Mouse (Mus musculus) layer of hippocampus, postnatal 10 days (tissue): ENCODE measurements around the gene Mn1. TPM values are rescaled to one million over a fixed set of nuclear protein-coding genes. Genes with fewer than 3 reads are reported as not detected.

Source experiments
- DNase-seq, 2 experiments: peaks; one replicate each; pipeline ENCODE4 v3.0.0; 2021; ENCODE audit warnings: low spot score in 2 of 2
- long read RNA-seq: library from polyadenylated mRNA; stranded (forward); transcript quantifications from one replicate; pipeline ENCODE4 v2.0.0, GENCODE M21; 2023
- total RNA-seq, 2 experiments: library from RNA; stranded (reverse); gene quantifications; 2 replicates each; pipeline ENCODE4 v1.2.3; 2021

Gene Mn1
- 10 to 100 TPM; 33.7 to 36.8 TPM for total RNA-seq
- long read RNA-seq, full-length matches to known transcripts = 1 of 3 reads
- long read RNA-seq, partial matches to known transcripts = 0 of 3 reads
- long read RNA-seq, other reads (novel, unspliced or antisense) = 2 of 3 reads

DNA sequence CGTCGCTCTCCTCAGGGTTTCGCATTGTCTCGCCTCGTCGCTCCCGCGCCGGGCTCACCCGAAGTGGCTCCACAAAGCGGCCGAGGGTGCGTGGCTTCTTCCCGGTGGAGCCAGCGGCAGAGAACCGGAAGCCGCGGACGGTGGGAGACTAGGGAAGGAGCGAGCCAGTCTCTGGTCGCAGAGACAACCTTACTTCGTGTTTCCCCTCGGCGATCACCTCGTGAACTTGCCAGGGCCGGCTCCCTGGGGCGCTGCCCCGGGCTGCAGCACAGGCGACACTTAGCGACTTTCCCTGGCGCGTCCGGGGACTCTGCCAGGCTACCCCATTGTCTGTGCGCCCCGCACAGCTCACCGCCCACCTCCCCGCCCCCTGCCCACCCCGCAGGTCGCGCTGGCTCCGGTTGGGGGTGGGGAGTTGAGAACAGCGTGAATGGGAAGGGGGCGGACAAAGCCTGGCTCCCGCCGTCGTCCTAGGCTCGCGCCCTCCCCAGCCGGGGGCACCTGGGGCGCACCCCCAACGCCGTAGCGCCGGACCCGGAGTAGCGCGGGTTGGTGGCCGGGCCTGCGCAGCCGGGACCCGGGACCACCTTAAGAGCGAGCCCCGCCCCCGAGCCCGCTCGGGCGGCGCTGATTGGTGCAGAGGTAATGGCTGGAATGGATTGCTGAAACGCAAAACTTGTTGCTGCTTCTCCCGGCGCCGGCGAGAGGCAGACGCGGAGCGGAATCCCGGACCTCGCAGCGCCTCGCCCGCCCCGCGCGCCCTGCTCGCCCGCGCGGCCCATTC, at the start of gene Mn1:
Mn1 (plus strand) TSS at position 772 of the 784 bp plus-strand sequence.
- DNase-seq = peak; percentile 87 to 92

DNA sequence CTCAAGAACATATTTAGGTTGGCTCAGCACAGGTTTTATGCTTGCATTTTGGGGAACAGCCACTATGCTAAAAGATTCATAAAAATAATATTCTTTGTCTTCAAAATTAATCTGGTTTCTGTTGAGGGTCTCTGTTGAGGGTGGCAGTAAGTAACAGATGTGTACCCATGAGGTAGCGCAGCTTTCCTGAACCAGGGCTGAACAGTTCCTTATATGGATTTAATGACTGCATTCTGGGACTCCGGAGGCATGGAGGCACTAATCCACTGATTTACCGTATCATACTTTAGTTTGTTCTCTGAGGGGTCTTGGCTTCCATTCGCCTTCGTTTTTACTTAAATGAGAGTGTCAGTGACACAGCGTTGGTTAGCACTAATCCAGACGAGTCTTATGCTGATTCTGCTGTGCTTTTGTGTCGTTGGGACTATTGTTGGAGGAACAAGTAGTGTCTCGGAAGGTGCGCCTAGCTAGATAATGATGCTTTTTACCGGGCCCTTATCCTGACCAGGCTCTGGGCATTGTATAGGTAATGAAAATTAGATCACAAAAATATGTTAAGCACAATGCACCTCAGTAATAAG, 49.1 kb upstream of the Mn1 start:
- no peak for DNase-seq

DNA sequence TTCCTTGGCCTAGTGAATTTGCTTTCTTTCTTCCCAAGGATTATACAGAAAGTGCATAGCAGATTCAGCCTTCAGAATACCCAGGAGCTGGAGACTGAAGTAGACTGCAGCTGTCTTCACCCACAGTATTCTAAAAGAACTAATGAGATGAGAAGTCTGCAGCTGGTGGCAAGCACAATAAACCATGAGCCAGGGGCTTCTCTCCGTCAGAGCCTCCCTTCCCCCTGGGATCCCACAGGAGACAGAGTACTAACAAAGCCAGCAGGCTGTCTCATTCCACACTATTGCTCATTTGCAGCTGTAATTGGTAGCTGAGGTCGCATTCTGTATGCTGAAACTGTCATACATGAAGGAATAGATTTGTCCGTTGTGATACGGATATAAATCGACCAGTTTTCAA, 48.6 kb upstream of the Mn1 start:
- no peak for DNase-seq

DNA sequence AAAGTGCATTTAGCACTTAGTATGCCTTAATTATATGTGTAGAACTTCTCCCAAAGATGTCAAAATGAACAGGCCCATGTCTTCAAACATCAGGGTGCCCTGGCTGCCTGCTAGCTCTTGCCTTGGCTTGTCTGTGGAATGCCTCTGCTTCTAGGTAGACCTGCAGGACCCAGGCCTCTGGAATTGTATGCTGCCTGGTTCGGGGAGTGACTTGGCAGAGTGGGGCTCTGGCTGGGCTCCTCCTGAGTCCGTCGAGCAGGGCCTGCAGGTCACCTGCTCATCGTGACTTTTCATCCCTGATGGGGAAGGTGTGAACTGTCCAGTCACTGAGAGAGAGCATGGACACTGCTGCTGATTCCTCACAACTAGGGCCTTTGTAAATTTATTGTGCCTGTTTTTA, 41.5 kb upstream of the Mn1 start:
- DNase-seq = no peak

DNA sequence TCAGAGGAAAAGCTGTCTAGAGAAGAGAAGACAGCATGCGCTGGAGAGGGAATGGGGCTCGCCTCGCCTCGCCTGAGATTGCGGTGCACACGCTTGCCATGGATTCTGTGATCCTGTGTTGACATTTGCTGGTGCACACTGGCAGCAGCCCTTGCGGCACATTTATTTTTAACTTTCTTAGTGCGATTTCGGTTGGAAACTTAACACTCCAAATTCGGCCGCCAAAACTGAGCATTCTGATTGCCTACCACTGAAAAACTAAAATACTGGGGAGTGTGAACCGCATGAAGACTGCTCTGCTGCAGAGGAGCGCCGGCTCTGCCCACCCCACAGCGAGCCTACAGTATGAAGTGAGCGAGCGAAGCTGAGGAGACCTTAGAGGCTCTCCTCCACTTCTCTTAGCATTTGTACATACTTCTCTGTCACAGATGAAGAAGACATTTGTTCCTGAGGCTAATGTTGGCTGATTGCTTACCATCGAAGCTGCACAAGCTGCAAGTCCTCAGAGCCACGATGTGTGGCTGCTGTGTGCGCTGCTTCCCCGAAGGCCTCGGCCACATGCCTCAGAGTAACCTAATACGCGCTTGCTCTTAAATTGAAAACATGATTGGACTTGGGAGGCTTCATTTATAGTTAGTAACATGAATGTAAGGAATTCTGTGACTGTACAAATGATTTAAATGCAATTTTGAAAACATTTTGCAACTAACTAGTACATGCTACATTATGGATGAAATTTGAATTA, 40.7 kb upstream of the Mn1 start:
- DNase-seq = no peak

DNA sequence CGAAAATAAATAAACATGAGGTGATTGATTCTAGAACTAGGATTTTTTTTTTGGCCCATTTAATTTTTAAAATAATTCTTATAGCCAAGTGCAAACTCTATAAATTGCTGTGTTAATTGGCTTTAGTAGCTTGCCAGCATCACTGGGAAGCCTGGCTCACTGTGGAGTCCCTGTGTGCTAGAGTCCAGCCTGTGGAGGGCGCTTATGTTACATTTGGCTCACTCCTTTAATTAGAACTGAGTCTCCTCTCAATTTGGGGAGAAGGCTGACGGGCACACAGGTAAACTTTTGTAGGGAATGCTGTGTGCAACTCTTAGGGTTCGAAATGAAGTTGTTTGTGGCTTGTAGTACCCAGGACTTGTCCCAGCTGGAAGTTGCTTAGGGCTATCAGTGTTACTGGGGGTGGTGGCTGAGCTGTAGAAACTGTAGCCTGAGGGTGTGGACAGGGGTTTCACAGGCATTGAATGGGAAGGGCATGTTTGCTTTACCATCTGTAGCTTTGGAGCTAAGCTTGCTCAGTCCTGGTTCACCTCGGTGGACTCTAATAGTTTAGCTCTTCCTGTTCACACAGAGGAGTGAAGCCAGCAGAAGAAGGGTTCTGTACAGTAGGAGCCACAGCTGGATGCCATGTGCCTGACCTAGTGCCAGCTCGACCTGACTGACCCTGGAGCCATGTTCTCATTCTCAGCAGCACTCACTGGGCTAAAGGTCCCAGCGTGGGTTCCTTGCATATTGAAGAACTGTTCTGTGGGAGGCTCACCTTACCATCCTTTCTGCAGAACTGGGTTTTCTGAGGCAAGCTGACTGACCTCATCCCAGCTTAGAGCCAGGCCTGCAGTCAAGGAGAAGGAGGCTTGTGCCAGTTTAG, 38.8 kb upstream of the Mn1 start:
- DNase-seq = no peak

DNA sequence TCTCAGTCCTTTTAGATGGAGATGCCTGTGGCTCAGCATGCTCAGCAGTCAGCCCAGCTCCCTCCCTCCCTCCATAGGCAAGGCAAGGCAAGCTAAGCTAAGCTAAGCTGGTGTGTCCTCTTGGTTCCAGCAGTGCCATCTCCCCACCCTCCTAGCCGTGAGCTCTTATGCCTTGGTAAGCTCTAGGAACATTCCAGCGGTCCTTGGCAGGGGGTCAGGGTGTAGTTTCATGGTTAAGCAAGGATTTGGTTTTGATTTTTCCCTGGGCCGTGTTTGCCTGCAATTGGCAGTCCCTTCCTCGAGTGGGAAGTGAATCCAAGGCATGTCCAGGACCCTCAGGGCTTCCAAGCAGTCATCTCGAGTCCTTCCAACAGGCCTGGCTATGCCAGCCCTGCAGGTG, 33.8 kb upstream of the Mn1 start:
- DNase-seq = no peak

DNA sequence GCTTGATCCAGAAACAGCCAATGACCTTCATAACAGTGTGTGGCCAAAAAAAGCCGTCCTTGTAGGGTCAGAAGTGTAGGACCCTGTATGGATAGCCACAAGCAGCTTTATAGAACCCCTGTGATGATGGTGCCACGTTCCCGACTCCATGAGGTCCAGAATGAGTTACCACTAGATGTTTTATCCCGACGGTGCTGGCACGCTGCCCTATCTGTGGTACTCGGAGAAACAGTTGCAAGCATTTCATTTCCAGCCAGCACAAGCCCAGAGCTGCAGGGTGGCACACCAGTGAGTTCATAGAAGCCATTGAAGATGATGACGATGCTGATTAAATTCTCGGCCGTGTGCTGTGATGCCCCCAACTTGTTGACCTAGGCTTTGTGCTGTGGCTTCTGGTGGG, 26.3 kb upstream of the Mn1 start:
- no peak for DNase-seq

DNA sequence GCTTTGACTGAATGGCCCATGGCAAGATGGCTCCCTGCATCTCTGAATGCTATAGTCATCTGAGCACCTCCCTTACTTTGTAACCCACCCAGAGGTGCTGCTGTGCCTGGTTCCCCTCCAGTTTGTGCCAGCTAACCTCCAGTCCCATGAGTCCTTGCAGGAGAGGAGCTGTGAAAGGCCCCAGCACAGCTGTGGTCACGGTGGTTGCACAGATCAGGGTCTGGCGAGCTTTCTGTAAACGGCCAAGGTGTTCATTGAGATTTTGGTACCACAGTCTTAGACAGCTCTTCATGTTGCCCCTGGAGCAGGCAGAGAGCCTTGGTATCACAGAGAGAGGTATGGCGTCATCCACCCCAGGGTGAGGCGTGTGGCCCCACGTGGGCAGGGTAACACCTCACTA, 25.7 kb upstream of the Mn1 start:
- DNase-seq = no peak

DNA sequence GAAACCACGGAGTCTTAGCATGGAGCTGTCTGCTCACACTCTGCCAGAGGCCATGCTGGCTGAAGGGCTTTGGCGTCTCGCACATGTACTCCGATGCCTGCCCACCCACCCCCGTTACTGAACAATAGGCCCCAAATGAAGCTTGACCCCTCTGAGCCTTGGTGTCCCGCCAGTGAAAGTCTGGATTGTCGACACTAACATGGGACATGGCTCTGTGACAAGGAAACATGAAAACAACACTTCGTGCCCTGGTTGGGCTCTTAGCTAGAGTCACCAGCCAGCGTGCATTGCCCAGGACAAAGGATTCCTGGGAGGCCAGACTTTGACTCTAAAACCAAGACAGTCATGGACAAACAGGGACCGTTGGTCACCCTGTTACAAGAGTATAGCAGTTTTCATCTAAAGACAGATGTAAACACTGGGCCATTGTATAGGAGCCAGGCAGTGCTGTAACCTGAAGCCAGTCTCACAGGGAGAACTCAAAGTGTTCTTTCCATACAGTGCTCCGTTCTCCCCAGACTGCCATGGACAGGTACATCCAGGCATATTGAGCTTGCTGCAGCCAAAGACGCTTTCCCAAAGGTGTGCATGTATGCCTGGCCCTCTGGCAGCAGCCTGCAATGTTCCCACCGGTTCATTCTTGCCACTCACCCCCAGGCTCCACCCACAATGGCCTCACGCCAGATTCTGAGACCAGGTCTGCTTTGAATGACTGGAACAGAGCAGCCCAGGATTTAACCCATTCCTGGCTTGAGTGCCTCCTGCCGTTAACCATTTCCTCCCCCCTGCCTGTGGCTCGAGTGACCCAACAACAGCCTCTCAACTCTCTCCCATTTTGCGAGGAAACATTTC, 23.6 kb upstream of the Mn1 start:
- peak; percentile 75 to 80 for DNase-seq

DNA sequence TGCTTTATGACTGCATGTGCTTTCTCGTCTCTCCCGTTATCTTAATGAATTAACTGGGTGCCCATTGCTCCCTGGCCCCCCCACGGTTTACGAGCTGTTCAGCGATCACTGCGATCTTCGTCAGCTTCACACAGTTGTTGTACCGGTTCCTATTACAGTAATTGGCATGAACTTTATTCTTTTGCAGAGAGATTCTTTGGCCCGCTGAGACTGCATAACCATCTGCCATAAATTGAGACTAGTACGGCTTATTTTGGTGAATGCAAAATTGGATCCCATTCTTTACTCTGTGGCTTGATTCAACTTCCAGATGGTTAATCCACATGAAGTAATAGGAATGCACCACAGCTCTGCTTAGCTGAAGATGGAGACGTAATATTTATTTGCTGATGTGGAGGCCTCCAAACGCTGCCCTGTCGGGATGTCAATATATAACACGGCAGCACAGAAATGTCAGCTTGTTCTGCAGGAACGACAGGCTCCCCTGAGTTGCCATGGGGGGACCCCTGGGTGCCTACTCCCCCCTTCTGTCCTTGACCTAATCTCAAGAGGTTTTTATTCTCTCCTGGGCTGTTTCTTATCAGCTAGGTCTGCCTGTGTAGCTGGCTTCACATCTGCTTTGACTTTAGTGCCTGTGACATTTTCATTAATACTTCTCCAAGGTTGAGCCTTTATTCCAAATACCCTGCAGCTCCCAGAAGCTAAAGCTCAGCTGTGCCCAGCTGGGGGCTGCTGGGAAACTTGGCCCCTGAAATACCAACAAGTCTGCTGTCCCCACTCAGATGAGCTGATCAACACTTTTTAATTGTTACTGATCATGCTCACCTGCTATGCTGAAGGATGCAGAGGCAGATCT, 22.7 kb upstream of the Mn1 start:
- peak in 1 of 2 experiments; percentile 43 for DNase-seq

DNA sequence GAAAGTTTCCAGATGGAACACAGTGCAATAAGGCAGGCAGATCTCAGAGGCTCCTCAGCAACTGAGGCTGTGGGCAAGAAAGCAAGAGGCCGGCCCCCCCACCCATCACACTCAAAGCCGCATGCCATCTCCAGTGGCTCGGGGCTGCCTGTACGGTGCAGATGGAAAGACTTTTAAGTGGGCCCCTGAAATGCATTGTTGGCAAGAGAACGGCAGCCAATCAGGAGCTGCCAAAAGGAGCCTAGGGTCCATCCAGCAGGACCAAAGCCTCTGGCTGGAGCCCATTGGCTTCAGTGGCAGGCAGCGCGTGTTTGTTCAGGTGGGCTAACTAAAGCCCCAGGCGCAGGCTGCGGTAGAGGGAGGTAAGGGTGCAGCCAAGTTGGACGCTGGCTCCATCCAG, 21.4 kb upstream of the Mn1 start:
- no peak for DNase-seq

DNA sequence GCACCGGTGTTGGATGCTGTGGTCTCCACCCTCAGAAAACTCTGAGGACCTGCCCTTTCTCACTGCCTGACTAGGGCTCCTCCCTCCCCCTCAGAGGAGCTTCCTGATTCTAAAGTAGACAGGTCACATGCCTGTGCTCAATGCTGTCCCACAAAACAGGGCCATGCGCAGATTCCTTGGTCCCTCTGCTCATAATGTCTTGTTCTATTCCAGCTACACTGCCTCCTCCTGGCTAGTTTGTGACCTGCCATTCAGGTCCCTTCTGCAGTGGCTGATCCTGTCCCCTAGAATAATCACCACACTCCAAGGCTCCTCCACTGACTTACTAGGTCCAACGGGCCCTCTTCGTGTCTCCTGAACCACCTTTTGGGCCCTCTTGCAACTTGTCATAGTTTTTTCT, 21.0 kb upstream of the Mn1 start:
- DNase-seq = no peak

DNA sequence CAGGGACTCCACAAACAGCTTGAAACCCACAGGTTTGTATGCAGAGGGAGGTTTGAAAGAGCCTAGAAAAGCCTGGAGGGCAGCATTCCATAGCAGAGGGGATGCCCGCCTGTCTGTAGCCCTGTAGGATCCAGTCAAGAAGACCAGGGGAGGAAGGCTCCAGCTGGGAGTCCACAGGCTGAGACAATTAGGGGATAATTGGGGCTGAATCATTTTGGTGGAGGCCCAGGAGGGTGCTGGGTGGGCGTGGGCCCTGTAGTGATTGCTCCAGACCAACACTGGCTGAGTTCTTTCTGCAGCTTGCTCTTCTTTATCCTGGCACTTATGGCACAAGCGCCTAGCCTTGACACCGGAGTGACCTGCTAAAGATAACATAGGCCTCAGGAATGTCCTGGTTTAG, 18.7 kb upstream of the Mn1 start:
- no peak for DNase-seq

DNA sequence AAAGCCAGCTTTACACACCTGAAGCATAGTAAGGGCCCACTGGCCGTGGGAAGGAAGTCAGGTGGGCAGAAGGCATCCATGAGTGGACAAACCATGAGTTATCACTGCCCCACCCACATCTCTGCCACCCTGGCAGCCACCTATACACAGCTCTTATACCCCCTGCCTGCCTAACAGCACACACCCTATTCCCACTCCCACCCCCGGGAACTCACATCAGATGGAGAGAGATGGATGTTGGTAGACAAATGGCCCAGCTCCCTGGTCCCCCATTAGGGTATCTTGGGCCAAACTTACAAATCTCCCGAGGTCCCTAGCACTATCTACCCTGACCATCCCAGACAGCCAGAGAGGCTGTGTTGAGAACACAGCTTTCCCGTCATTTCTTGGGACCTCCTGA, 17.9 kb upstream of the Mn1 start:
- DNase-seq = no peak

DNA sequence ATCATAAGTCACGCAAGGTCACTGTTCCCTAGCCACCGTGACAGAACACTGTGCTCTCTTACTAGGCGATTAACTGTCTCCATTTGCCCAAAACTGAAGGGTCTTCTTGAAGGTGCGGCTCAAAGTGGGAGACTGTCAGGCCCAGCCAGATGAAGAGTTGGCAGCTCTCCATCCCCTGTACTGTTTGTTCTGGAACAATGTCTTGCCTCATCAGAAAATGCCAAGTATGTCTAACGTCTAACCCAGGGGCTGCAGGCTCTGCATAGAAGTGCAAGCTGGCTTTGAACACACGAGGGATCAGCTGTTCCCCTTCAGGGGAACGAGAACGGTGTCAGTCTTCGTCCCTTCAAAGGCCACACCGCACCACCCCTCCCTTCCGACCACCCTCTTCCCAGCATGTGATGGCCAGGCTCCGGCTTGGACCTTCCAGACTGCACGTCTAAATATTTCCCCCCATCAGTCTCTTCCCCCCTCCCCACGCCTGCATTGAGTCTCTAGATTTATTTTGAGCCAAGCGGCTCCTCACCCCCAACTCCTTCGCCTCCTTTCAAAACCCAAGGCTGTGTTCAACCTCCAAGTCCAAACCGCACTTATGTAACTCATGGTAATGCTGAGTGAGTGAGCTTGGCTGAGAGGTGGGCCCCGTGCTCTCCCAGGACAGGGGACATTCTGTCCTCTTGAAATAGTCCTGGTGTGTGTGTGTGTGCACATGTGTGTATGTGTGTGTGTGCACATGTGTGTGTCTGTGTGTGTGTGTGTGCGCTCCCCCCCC, 15.1 kb upstream of the Mn1 start:
- DNase-seq = no peak

DNA sequence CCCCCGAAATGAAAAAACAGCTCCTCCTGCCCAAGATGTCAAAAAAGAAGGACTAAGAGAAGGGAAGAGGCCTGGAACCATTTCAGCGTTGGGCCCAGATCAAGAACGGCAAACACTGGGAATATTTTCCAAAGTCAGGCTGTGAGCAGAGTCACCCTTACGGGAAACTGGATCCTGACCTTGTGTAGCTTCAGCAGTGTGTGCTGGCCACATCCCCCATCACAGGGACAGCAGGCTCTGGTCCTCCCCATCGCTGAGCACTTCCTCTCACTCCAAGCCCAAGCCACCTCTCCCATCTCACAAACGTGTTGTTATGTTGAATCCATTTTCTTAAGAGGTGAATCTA, 14.5 kb upstream of the Mn1 start:
- no peak for DNase-seq

DNA sequence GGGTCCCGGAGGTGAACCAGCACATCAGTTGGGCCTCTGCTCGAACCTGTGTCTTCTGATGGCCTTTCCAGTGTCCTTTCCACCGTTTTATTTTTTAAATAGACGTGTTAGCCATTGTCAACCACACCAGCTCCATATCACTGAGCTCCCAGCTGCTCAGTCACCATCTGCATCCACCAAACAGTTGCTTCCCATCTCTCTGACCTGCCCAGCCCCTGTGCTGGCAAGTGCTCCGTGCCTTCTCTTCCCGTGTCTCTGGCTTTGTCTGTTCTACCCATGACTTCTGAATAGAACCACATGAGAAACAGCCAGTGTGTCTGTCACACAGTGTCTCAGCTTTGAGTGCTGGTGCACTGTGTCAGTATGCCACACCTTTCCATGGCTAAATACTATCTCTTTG, 12.4 kb upstream of the Mn1 start:
- no peak for DNase-seq
